Mouse (Mus musculus): ENCODE measurements around the gene Snx29. TPM values are rescaled to one million over a fixed set of nuclear protein-coding genes. Genes with fewer than 3 reads are reported as not detected.

Snx29 gene
- total and polyA plus RNA-seq, 3 experiments: 1.2 to 3.2 (median 3.1) TPM

GRCm38 (mm10) chr16:11743724-11744123 is 421.0 kb downstream of the Snx29 start:
- TF ChIP-seq BHLHE40 (IDR thresholded peaks at IDR 0.05; ENCODE audit: low read depth, low read length) (no peak), CTCF (conservative IDR thresholded peaks at IDR 0.05 in 1 of 2, IDR thresholded peaks at IDR 0.05 in 1 of 2; ENCODE audit: low read depth in 2 of 2, low read length in 2 of 2) (no peak), ZNF384 (IDR thresholded peaks at IDR 0.05; ENCODE audit: low read depth, low read length) (no peak), IRF4 (IDR thresholded peaks at IDR 0.05; ENCODE audit: low read depth, low read length) (no peak), SMC3 (IDR thresholded peaks at IDR 0.05; ENCODE audit: low read depth, low read length) (no peak), NRF1 (IDR thresholded peaks at IDR 0.05; ENCODE audit: low read depth, low read length) (no peak), ETS1 (conservative IDR thresholded peaks at IDR 0.05; ENCODE audit: low read depth, low read length) (no peak), MYC (IDR thresholded peaks at IDR 0.05; ENCODE audit: low read depth, low read length) (no peak), KAT2A (IDR thresholded peaks at IDR 0.05; ENCODE audit: insufficient replicate concordance, low read length) (no peak)
- no peak overlapping the region for H3K4me2 ChIP-seq (ENCODE audit: insufficient read depth, low read depth, poor library complexity, severe bottlenecking)
- no peak overlapping the region for H3K27ac ChIP-seq (ENCODE audit: insufficient read depth, low read depth)
- no peaks in the 10 kb centered on the region for H3K27me3 ChIP-seq (replicated peaks)
- H3K4me3 ChIP-seq (replicated peaks in 1 of 3; ENCODE audit: low read depth in 2 of 3, low read length in 2 of 3, poor library complexity in 1 of 3): no peak overlapping the region
- dilution Hi-C loops (cut with MboI; ENCODE audit: extremely low pct_ligation_motif_present, extremely low pct_unique_long_range_greater_than_20kb, low sequenced_read_pairs) (no loop called here), in situ Hi-C loops (cut with MboI; ENCODE audit: low pct_ligation_motif_present, low pct_unique_long_range_greater_than_20kb, low sequenced_read_pairs) (no loop called here)
- H3K9ac ChIP-seq (ENCODE audit: insufficient read depth, low read depth): no peak overlapping the region
- no peaks in the 10 kb centered on the region for H3K36me3 ChIP-seq (replicated peaks in 1 of 2; ENCODE audit: control insufficient read depth in 1 of 2, insufficient read depth in 1 of 2, low read length in 1 of 2)
- DNase-seq (ENCODE audit: extremely low read depth): no peak
- H3K9me3 ChIP-seq (replicated peaks; ENCODE audit: low read length): no peaks in the 10 kb centered on the region
- H3K4me1 ChIP-seq (ENCODE audit: control insufficient read depth in 1 of 2, insufficient read depth in 2 of 2): peaks cover 0 to 7% of the 10 kb centered on the region in 2 experiments; a peak in 2 of 4 replicates
- H3K79me2 ChIP-seq (replicated peaks; ENCODE audit: control insufficient read depth, extremely low read depth, insufficient read depth, poor library complexity, severe bottlenecking): no peaks in the 10 kb centered on the region

GRCm38 (mm10) chr16:11746036-11746435 is 423.3 kb downstream of the Snx29 start:
- Histone ChIP-seq H3K4me2 (ENCODE audit: insufficient read depth, low read depth, poor library complexity, severe bottlenecking) (no peak overlapping the region), H3K79me2 (replicated peaks; ENCODE audit: control insufficient read depth, extremely low read depth, insufficient read depth, poor library complexity, severe bottlenecking) (no peaks in the 10 kb centered on the region), H3K4me3 (replicated peaks in 1 of 3; ENCODE audit: low read depth in 2 of 3, low read length in 2 of 3, poor library complexity in 1 of 3) (no peak overlapping the region), H3K4me1 (ENCODE audit: control insufficient read depth in 1 of 2, insufficient read depth in 2 of 2) (peaks cover 0 to 24% of the 10 kb centered on the region in 2 experiments; a peak in 2 of 4 replicates), H3K27me3 (replicated peaks) (no peaks in the 10 kb centered on the region), H3K9ac (ENCODE audit: insufficient read depth, low read depth) (no peak overlapping the region), H3K36me3 (replicated peaks in 1 of 2; ENCODE audit: control insufficient read depth in 1 of 2, insufficient read depth in 1 of 2, low read length in 1 of 2) (no peaks in the 10 kb centered on the region), H3K27ac (ENCODE audit: insufficient read depth, low read depth) (no peak overlapping the region), H3K9me3 (replicated peaks; ENCODE audit: low read length) (no peaks in the 10 kb centered on the region)
- in situ Hi-C loops (cut with MboI; ENCODE audit: low pct_ligation_motif_present, low pct_unique_long_range_greater_than_20kb, low sequenced_read_pairs) (no loop called here), dilution Hi-C loops (cut with MboI; ENCODE audit: extremely low pct_ligation_motif_present, extremely low pct_unique_long_range_greater_than_20kb, low sequenced_read_pairs) (no loop called here)
- no peak for DNase-seq (ENCODE audit: extremely low read depth)
- TF ChIP-seq IRF4 (IDR thresholded peaks at IDR 0.05; ENCODE audit: low read depth, low read length) (no peak), BHLHE40 (IDR thresholded peaks at IDR 0.05; ENCODE audit: low read depth, low read length) (no peak), JUN (IDR thresholded peaks at IDR 0.05; ENCODE audit: insufficient read depth, low read depth, low read length) (no peak), GABPA (IDR thresholded peaks at IDR 0.05; ENCODE audit: insufficient replicate concordance, low read depth, low read length) (no peak), ZKSCAN1 (IDR thresholded peaks at IDR 0.05; ENCODE audit: borderline replicate concordance, low read depth, low read length) (no peak), EP300 (IDR thresholded peaks at IDR 0.05; ENCODE audit: low read length) (no peak), ZC3H11A (IDR thresholded peaks at IDR 0.05; ENCODE audit: low read depth, low read length) (no peak), PAX5 (IDR thresholded peaks at IDR 0.05; ENCODE audit: low read length) (no peak), ELF1 (IDR thresholded peaks at IDR 0.05; ENCODE audit: low read depth, low read length) (no peak), TCF12 (IDR thresholded peaks at IDR 0.05; ENCODE audit: low read depth, low read length) (no peak), ZMIZ1 (IDR thresholded peaks at IDR 0.05; ENCODE audit: low read depth, low read length) (no peak), MXI1 (IDR thresholded peaks at IDR 0.05; ENCODE audit: low read depth, low read length) (no peak), POLR2AphosphoS2 (IDR thresholded peaks at IDR 0.05; ENCODE audit: low read depth, low read length) (no peak), MAFK (IDR thresholded peaks at IDR 0.05; ENCODE audit: insufficient replicate concordance, low read length) (no peak), TBP (conservative IDR thresholded peaks at IDR 0.05; ENCODE audit: low read depth, low read length) (no peak), HCFC1 (IDR thresholded peaks at IDR 0.05; ENCODE audit: low read depth, low read length) (no peak), UBTF (IDR thresholded peaks at IDR 0.05; ENCODE audit: low read depth, low read length) (no peak), NRF1 (IDR thresholded peaks at IDR 0.05; ENCODE audit: low read depth, low read length) (no peak)

Data from CH12.LX (cell line).